Mouse (Mus musculus): ENCODE results near the gene Olfr330.
"Not testable (repeated sequence)": the region's sequence is repeated elsewhere in the genome, so short reads cannot be mapped to it uniquely, and the experiment has no call there.

Gene Olfr330

GRCm38 (mm10) chr11:58534736-58535135, at the start of gene Olfr330:
Gene Olfr330, minus strand, starts transcription at chr11:58534836.
- DNase-seq (ENCODE audit: low spot score in 2 of 2) = not testable (repeated sequence)

GRCm38 (mm10) chr11:58578636-58579035, 44.0 kb upstream of the Olfr330 start:
- DNase-seq (ENCODE audit: low spot score in 2 of 2) = peak; percentile 10 to 11

- DNase-seq (ENCODE audit: low spot score in 2 of 2) = no peak
Measured at GRCm38 (mm10) chr11:58577430-58577829, 42.8 kb upstream of the Olfr330 start, which contains the start of gene Olfr325. Gene Olfr325, plus strand, starts transcription at chr11:58577730.

GRCm38 (mm10) chr11:58570405-58570804, 35.8 kb upstream of the Olfr330 start, which contains the start of gene Olfr224:
Gene Olfr224, minus strand, starts transcription at chr11:58570553.
- no peak for DNase-seq (ENCODE audit: low spot score in 2 of 2)

- no peak for DNase-seq (ENCODE audit: low spot score in 2 of 2)
Measured at GRCm38 (mm10) chr11:58555536-58555935, 20.9 kb upstream of the Olfr330 start, which contains the start of gene Olfr328. Gene Olfr328, minus strand, starts transcription at chr11:58555636.

- DNase-seq (ENCODE audit: low spot score in 2 of 2) = no peak
Measured at GRCm38 (mm10) chr11:58546322-58546721, 11.7 kb upstream of the Olfr330 start, which contains the start of gene Olfr329-ps. Gene Olfr329-ps, minus strand, starts transcription at chr11:58546422.

GRCm38 (mm10) chr11:58519756-58520155, 14.9 kb downstream of the Olfr330 start:
- peak in 1 of 2 experiments; percentile 22 for DNase-seq (ENCODE audit: low spot score in 2 of 2)

- DNase-seq (ENCODE audit: low spot score in 2 of 2) = peak; percentile 10 to 60
Measured at GRCm38 (mm10) chr11:58518916-58519315, 15.7 kb downstream of the Olfr330 start.

- not testable (repeated sequence) for DNase-seq (ENCODE audit: low spot score in 2 of 2)
Measured at GRCm38 (mm10) chr11:58509058-58509457, 25.6 kb downstream of the Olfr330 start.

GRCm38 (mm10) chr11:58502472-58502871, 32.2 kb downstream of the Olfr330 start, which contains the start of gene Olfr331:
Gene Olfr331, minus strand, starts transcription at chr11:58502572.
- DNase-seq (ENCODE audit: low spot score in 2 of 2) = not testable (repeated sequence)

- peak in 1 of 2 experiments; percentile 10 for DNase-seq (ENCODE audit: low spot score in 2 of 2)
Measured at GRCm38 (mm10) chr11:58499290-58499689, 35.3 kb downstream of the Olfr330 start.

GRCm38 (mm10) chr11:58498761-58499160, 35.9 kb downstream of the Olfr330 start:
- no peak for DNase-seq (ENCODE audit: low spot score in 2 of 2)

GRCm38 (mm10) chr11:58492455-58492854, 42.2 kb downstream of the Olfr330 start, which contains the start of gene Olfr332:
Gene Olfr332, minus strand, starts transcription at chr11:58492555.
- DNase-seq (ENCODE audit: low spot score in 2 of 2) = no peak

All from right cerebral cortex, adult 2 months (tissue).